Mouse (Mus musculus) ES-Bruce4 (cell line): ENCODE results near the gene Poc1b.

Experiments
- CTCF ChIP-seq: IDR thresholded peaks from one replicate; pipeline ENCODE4 v1.8.1; 2011; ENCODE audit warnings: low read depth, low read length
- POLR2A ChIP-seq: IDR thresholded peaks from one replicate; pipeline ENCODE4 v1.8.1; 2011; ENCODE audit warnings: low read length; ENCODE audit not compliant: insufficient read depth

DNA sequence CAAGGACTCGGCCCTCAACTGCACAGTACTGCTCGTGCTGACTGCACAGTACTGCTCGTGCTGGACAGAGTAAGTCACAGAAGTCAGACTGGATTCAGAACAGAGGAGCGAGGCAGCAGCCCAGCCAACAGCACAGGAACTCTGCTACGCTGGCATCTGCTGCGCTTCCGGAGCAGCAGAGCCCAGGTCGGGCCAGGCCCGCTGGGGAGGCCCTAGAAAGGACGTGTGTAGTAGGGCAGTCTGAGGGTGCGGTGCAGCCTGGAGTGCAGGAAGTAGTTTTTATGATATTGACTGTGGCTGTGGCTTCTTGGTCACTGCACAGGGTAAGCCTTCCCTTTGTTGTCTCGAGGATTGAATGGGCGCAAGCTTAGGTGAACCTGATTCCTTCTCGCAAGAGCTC, 20.1 kb downstream of the Poc1b start:
- TF ChIP-seq CTCF (no peak), POLR2A (no peak)
